Mouse (Mus musculus) ES-E14 (cell line): ENCODE data around the gene Lta.

Experiments used
- CHD2 ChIP-seq: IDR thresholded peaks from 2 replicates; pipeline ENCODE4 v1.6.1; 2014; ENCODE audit warnings: mild to moderate bottlenecking, low read depth, low read length, inconsistent platforms
- HCFC1 ChIP-seq: IDR thresholded peaks from 2 replicates; pipeline ENCODE4 v1.6.1; 2012; ENCODE audit warnings: low read length, inconsistent platforms, borderline replicate concordance; ENCODE audit not compliant: insufficient read depth
- MAFK ChIP-seq: IDR thresholded peaks from 2 replicates; pipeline ENCODE4 v1.6.1; 2014; ENCODE audit warnings: mild to moderate bottlenecking, low read depth, low read length, inconsistent platforms; ENCODE audit not compliant: insufficient read depth
- ZC3H11A ChIP-seq: IDR thresholded peaks from 2 replicates; pipeline ENCODE4 v1.6.1; 2012; ENCODE audit warnings: low read depth, mild to moderate bottlenecking, inconsistent platforms, low read length, borderline replicate concordance
- ZNF384 ChIP-seq: IDR thresholded peaks from 2 replicates; pipeline ENCODE4 v1.6.1; 2012; ENCODE audit warnings: low read depth, low read length, inconsistent platforms

GRCm38 (mm10) chr17:35157254-35157653 lies 47.9 kb downstream of the Lta start:
- no peak for TF ChIP-seq MAFK
- TF ChIP-seq ZC3H11A: no peak
- no peak for TF ChIP-seq CHD2
- TF ChIP-seq HCFC1: no peak
- TF ChIP-seq ZNF384: no peak
